Mouse (Mus musculus): ENCODE data around the gene Fancc. TPM values are rescaled to one million over a fixed set of nuclear protein-coding genes. Genes with fewer than 3 reads are reported as not detected.

Gene Fancc
- total RNA-seq, 2 experiments from 2014 or later = 3.5 to 6.7 TPM

DNA sequence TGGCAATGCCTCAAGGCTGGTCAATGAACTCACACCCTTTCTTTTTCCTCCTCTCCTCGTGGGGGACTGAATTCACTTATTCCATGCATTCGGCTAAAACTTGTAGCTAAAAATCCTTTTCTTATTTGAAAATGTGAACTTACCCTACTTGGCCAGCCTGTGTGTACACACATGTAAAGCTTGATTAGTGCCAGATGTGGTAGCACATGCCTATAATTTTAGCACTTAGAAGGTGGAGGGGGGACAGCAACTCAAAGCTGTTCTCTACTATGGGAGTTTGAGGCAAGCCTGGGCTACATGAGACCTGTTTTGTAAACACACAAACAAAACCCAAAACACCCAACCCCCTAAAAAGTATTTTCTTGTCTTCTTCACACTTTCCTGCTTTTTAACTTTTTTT, 19.5 kb upstream of the Fancc start:
- intact Hi-C loops (cut with DNase I) = no loop called here
- DNase-seq = no peak

DNA sequence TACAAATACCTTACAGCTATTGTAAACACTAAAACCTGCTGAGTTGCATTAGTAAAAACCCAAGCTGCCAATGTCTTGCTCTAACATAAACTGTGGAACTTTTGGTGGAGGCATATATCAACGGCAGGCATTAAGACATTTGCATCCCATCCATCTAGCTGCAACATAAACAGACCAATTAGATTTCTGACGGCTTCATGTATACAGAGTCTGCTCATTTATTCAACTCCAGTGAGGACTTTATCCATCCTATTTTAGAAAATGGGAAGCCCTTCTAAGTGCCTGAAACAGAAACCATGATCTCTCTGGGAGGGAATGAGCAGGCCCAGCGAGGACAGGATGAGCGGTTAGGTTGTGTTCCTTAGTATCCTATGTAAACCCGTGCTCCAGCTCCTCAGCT, 18.5 kb upstream of the Fancc start:
- intact Hi-C loops (cut with DNase I) = no loop called here
- no peak for DNase-seq

DNA sequence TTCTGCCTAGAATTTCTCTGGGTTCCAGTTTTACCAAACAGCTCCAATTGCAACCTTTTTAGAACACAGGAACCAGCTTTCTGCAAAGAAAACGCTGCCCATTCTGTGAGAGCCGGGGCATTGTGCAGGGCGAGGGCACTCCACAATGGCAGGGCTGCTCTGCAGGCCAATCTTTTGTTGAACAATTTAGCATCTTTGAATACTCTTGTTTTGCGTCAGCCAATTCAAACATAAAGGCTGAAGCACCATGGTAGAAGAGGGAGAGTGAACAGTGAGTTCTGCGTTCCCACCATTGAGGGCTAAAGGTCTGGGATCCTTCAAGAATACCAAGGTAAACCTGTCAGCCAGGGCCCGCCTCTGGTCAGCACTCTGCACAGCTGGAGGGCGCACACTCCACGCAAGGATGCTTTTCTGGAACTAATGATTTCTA, 17.9 kb upstream of the Fancc start:
- no peak for DNase-seq
- intact Hi-C loops (cut with DNase I) = no loop called here

DNA sequence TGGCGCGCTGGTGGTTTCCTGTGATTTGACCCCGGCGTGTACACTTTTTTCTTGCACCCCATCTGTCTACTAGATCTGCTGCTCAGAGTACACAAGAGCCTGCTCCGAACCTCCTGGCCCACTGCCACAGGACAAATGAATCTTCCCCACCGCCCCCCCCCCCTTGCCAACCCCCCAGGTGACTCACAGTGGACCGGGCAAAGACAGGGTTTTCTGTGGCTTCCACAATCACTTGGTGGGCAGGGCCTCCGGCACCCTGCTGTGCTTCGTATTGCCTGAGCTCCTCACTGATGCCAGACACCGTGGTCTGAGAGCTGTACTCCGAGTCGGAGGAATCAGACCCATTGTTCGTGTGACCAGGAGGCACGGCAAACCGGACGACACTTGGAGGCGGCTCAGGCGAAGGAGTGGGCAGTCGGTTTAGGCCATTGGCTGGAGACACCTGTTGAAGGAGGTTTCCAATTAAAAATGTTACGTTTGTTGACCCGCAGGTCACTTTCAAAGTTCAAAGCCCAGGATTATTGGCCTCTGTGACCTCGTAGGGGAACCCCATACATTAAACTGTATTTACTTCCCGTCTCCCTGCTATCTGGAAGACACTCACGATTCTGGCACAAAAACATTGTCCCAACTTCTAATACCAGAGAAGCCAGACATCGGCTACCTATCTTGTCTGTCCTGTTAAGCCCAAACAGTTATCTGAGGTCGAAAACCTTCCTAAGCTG, 16.5 kb upstream of the Fancc start:
- DNase-seq = no peak
- intact Hi-C loops (cut with DNase I) = no loop called here

DNA sequence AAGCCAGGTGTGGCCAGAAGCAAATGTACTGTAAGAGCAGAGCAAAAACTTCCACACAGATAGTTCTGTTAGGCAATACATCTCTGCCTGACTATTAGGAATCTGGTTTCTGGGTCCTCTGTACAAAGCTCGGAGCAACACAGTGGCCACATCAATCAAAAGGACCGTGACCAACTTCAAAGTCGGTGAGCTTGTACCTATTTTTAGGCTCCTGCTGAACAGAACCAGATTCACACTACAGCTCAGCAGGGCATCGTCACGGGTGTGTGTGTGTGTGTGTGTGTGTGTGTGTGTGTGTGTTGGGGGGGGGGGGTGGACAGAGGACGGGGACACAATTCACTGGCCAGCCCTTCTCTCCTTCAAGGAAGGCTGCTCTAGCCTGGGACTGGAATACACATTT, 15.3 kb upstream of the Fancc start:
- no peak for DNase-seq
- intact Hi-C loops (cut with DNase I) = no loop called here

DNA sequence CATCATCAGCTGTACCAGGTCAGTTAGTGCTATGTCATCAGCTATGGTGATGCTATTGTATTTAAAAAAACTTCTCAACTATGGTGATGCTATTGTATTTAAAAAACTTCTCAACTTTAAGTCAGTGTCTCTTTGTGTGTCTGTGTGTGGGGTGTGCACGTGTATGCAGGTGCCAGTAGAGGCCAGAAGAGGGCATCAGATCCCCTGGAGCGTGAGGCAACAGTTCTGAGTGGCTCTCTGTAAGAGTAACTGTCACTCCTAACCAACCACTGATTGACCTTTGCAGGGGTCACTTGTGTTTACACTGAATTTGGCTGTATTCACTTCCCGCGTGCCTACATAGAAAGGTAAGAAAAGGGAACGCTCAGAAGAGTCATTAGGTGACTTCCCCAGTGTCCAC, 10.7 kb upstream of the Fancc start:
- DNase-seq = no peak
- intact Hi-C loops (cut with DNase I) = no loop called here

DNA sequence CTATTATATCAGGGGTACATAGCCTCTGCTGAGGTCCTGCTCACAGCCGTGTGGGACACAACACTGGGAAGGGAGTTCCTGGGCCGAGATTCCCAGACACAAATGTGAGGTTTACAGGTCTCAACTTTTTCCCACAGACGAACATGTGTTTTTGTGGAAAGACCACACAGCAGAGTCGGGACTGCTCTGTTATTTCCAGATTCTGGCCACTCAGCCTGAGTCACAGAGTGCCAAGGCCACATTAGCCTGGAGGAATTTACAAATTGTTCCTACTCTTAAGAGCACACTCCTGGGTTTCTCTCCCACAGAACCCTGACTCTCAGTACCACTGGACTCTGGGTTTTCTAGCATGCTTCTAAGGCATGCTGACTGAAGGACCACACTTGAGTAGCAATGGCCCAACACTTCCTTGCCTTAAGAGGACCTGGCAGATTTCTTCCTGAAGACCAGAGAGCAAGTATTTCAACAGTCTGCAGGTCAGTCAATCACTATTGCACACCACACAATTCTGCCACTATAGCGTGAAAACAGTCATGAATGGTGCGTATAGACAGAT, 10.0 kb upstream of the Fancc start:
- intact Hi-C loops (cut with DNase I) = no loop called here
- DNase-seq = no peak

DNA sequence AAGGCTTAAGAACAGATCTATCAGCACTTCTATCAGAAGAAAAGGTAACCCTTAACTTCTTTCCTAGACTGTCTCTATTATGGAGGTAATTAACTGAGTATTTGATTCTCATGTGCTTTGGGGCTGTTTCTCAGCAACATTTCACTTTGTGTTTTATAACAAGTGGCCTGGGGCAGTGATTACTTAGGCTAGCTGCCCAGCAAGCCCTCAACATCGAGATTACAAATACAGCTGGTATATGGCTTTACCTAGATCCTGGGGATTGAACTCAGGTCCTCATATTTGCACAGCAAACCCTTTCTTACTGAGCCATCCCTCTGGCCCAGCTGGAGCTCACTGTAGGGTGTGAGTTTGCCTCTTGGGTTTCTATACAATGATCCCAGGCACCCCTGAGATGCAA, 9.3 kb upstream of the Fancc start:
- DNase-seq = no peak
- intact Hi-C loops (cut with DNase I) = no loop called here

DNA sequence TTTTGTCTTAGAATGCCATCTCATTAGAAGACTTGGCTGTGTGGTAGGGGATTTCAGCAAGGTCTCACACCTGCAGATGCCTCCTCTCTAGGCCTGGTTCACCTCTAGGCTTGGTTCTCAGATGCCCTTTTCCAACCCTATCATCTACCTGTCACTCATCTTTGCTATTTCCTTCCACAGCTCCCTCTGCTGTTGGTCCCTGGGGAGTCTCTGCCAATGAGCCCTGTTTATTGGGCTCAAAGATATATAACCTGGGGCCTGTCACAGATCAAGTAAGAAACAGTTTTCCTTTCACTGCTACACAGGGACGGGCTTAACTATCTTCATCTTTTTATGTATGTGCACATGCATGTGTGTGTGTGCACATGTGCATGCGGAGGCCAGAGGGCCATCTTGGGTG, 5.3 kb upstream of the Fancc start:
- intact Hi-C loops (cut with DNase I) = no loop called here
- no peak for DNase-seq

DNA sequence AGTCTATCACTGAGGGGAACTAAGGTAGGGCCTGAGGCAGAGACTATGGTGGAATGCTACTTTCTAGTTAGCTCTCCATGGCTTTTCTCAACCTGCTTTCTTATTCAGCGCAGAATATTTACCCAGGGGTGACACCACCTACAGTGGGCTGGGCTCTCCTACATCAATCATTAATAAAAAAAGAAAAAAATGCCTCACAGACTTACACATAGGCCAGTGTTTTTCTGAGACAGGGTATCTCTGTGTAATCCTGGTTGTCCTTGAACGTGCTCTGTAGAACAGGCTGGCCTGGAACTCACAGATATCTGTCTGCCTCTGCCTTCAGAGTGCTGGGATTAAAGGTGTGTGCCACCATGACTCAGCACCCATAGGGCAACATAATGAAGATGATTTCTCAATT, 2.4 kb upstream of the Fancc start:
- intact Hi-C loops (cut with DNase I) = no loop called here
- no peak for DNase-seq

DNA sequence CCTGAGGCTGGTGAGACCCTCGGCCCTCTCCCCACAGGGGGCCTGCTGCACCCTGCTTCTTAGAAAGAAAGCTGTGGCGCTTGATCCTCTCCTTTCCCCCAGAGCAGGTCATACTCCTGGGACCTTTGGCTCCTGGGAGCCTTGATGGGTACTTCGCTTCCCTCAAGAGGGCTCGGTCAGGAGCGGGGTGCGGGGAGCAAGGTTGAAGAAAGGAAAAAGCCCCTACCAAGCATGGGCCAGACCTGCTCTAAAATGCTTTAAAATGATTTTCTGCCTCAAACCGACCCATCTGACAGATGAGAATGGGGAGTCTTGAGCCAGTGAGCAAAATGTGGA, 9.4 kb downstream of the Fancc start:
- intact Hi-C loops (cut with DNase I) = no loop called here
- no peak for DNase-seq

DNA sequence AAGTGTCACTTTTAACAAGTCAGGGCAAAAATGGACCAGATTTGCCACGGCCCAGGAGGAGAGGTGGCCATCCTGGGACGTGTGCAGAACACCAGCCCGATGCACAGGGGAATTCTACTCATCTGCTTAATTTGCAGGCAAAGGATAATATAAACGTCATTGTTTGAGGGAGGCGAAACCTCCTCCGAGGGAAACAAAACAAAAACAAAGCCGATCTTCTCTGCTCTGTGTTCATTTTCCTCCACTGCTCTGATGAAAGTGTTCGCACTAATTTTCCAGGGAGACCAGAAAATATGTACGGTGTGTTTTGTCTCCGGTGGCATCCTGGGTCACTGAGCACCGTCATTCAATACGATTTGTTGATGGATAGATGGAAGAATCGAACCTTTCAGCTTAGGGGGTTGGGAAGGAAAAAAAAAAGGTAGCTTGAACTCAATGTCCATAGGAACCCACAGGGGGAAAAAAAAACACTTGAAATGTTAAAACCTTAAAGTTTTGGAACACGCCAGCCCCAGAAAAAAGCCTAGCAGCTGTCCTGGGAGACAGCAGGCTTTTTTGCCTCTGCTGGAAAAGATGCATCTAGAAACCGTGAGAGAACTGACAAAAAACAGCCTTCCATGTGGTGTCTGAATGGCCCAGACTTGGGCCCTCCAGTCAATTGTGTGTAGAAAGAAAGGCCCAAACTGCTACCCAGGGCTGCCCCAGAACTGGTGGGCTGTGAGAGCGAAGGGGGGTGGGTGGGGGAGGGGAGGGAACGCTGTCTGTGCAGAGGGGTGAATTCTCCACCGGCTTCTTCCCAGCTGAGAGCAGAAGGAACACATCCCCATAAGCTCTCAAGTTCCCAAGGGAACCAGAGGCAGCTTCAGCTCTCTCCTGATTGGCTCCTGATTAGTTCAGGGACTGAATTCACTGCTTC, 10.0 kb downstream of the Fancc start:
- no peak for DNase-seq
- intact Hi-C loops (cut with DNase I) = no loop called here

DNA sequence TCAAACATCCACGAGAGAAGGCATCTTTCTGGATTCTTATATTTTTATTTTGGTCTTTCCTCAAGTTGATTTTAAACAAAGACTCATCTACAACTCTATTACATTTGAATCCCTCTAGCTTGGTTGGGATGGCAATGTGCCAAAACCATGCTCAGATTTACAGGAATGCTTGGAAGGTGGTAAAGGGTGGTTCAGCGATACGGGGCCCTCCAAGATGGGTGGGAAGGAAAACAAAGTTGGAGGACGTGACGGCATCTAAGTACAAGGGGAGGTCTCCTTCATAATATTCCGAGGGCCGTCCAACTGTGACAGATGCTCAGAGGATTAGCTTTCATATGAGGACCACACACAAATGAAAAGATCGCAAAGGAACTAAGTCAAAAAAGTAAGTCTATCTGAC, 21.7 kb downstream of the Fancc start:
- intact Hi-C loops (cut with DNase I) = no loop called here
- DNase-seq = no peak

DNA sequence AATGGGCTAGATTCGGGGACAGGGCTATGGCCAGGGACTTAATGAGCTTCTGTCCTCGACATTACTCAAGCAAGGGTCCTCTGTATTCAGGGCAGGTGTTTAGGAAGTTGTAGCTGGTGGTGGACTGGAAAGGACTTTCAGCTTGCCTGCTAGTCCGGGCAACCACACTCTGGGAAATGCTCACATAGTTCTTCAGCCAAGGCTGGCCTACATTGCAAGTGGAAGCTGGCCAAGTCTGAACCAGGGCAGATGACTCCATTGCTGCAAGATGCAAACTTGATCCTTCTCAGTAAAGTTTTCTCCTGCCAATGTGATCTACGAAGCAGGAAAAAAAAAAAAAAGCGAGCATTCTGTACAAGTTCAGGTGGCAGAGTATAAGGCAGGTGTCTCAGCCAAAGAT, 44.2 kb downstream of the Fancc start:
- intact Hi-C loops (cut with DNase I) = no loop called here
- DNase-seq = no peak

DNA sequence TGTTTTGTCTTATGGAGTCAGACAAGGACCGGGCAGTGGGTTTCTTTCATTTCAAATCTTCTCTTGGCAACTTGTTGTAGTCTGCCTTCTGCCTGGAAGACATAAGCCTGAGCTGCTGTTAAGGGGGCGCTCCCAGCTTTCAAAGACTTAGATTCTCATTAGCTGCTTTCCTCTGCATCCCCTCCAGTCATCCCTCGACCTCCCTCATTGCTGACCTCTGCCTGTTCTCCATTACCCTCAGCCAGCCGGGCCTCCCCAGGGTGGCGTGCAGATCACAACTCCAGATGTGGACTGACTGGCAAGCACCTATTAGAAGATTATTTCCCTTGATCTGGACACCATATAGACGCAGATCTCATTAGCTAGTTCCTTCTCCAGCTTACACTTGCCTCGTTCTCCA, 45.9 kb downstream of the Fancc start:
- DNase-seq = no peak
- intact Hi-C loops (cut with DNase I) = no loop called here

DNA sequence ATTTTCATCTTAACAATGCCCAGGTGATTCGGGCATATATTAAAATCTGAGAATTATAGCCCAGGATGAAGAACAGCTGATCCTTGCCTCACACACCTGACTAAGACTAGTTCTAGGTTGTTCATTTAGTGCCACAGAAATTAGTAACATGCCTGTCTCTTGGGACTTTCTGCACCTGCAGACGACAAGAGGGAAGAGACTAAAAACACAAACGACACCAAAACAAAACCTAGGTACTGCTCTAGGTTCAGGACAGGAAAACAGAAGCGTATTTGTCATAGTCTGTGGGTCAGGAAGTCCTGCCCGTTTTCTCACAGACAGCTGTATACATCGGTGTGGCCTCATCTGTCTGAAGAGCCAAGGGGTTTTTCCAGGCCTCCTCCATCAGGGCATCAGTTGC, 51.7 kb downstream of the Fancc start:
- intact Hi-C loops (cut with DNase I) = no loop called here

DNA sequence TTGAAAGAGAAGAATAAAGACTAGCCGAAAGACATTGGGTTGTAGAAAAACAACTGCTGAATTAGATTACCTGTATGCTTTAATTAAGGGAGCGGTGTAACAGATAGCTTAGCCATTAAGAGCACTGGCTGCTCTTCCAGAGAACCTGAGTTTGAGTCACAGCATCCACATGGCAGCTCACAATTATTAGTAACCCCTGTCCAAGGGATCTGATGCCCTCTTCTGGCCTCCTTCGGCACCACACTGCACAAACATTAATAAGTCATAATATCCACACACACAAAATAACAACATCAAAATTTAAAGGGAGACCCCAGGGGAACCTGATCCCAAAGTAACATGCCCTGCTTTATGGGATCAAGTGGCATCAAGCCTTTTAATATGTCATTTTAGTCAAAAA, 64.3 kb downstream of the Fancc start:
- intact Hi-C loops (cut with DNase I) = loop anchor here (5.0 kb wide), 3 partner anchors 135 to 385 kb away; partner anchors contain the start of gene Ercc6l2
- no peak for DNase-seq

More for the DNA sequence above, 51.7 kb downstream of the Fancc start:
- no peak for DNase-seq

DNA sequence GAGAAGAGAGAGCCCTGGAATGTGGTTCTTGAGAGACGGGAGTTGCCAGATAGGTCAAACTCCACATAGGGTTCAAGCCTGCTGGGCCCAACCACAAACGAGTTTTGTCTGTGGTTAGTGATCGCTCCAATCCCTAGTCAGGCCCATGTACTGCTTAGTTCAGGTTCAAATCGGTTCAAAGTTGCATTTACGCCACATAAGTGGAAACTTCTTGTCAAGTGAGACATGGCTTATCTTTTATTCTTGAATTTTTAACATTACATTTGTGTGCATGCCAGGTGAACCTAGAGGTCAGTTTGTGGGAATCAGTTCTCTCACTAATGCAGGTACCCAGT, 65.3 kb downstream of the Fancc start:
- no peak for DNase-seq
- intact Hi-C loops (cut with DNase I) = loop anchor here (5.0 kb wide), 3 partner anchors 135 to 385 kb away; partner anchors contain the start of gene Ercc6l2

DNA sequence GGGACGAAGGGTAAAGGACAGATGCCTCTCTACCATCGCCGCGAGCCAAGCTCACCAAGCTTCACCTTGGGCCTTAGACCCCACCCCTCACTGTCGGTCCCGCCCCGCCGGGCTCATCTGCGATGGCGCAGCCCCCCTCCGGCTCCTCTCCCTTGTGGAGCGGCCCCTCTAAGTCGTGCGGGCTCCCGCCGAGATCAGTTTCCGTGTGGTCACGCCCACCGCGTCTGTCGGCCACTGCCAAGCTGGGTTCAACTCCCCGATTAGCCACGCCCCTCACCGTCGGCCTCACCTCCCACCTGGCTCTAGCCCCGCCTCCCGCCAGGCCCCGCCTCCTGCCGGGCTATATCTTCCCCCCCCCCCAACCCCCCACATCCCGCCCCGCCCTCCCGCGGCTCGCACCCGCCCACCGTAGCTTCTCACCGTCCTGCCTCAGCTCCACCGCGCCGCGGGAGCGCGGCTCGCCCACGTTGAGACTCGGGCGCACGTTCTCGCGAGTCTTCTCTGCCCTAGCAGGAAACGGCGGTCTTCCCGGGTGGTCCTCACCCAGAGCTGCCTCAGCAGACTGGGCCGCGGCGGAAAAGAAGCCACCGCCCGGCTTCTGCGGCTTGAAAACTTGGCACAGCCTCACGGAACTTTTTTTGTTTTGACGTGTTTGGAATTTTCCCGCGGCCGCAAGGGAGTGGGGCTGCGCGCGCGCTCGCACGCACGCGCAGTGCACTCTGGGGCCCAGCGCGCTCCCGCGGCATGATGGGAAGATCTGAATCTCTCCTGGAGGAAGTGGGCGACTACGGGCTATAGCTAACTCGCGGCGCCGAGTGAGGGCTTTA, 65.8 kb downstream of the Fancc start:
- intact Hi-C loops (cut with DNase I) = loop anchor here (5.0 kb wide), 3 partner anchors 136 to 386 kb away; partner anchors contain the start of gene Ercc6l2
- peak; percentile 90 to 91 for DNase-seq

DNA sequence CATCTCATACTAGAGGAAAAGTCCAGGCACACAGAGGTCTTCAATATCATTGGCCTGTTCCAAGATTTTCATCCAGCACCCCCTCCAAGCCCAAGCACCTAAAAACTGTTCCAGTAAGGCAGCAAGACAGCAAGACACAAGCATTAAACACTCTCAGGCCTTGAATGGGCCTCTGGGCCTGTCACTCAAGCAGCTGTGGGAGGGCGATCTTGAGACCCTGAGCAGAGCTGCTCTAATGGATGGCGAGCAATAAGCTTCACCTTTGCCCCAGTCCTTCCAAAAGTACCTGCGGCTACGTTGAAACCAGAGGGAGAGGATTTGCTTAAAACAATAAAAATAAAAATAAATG, 66.4 kb downstream of the Fancc start:
- intact Hi-C loops (cut with DNase I) = loop anchor here (5.0 kb wide), 3 partner anchors 137 to 387 kb away; partner anchors contain the start of gene Ercc6l2
- DNase-seq = no peak

DNA sequence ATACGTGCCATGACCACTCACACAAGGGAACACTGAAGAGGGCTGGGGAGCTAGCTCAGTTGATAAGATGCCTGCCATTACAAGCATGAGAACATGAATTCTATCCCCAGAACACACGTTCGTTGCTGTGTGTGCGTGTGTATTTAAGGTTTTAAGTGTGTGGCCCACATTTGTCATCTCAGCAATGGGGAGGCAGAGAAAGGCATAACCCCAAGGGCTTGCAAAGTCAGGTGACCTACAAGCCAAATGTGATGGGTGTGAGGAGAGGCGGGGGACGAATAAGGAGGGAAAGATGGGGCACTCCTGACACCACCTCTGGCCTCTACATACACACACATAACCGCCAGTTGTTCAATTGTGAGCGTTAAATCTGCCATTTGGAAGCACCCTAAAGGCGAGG, 66.9 kb downstream of the Fancc start:
- DNase-seq = no peak
- intact Hi-C loops (cut with DNase I) = loop anchor here (5.0 kb wide), 3 partner anchors 137 to 387 kb away; partner anchors contain the start of gene Ercc6l2
